Mouse (Mus musculus): ENCODE results near the gene Smtn. TPM values are rescaled to one million over a fixed set of nuclear protein-coding genes. Genes with fewer than 3 reads are reported as not detected.

Smtn gene
- polyA plus RNA-seq (2012; rRNA removed), result 4.4 and 6.9 TPM in 2 replicates

GRCm38 (mm10) chr11:3540451-3541085, at the start of gene Smtn:
Smtn (minus strand) TSS chr11:3540612.
- Histone ChIP-seq H3K36me3 (ENCODE audit: control insufficient read depth, insufficient read depth, low read length) (no peaks in the 10 kb centered on the region), H3K4me1 (ENCODE audit: control insufficient read depth, insufficient read depth, low read length) (peaks cover 10% of the 10 kb centered on the region), H3K4me3 (ENCODE audit: control insufficient read depth, low read depth, low read length) (peak within 1 kb of the TSS; percentile 67), H3K27me3 (ENCODE audit: control insufficient read depth, insufficient read depth, low read length) (no peaks in the 10 kb centered on the region), H3K27ac (ENCODE audit: control insufficient read depth, insufficient read depth, low read depth, low read length) (peak within 1 kb of the TSS; percentile 58; the same call in 1 of the 2 replicates)
- no peak for TF ChIP-seq POLR2A (IDR thresholded peaks at IDR 0.05; ENCODE audit: control insufficient read depth, low read depth, low read length)
- no peak for TF ChIP-seq CTCF (IDR thresholded peaks at IDR 0.05; ENCODE audit: control insufficient read depth, insufficient read depth, insufficient replicate concordance, low read depth, low read length)

- H3K27ac ChIP-seq (ENCODE audit: control insufficient read depth, insufficient read depth, low read depth, low read length), result no peak overlapping the region
- no peaks in the 10 kb centered on the region for H3K36me3 ChIP-seq (ENCODE audit: control insufficient read depth, insufficient read depth, low read length)
- H3K4me3 ChIP-seq (ENCODE audit: control insufficient read depth, low read depth, low read length), result no peak overlapping the region
- H3K27me3 ChIP-seq (ENCODE audit: control insufficient read depth, insufficient read depth, low read length), result no peaks in the 10 kb centered on the region
- no peak for TF ChIP-seq POLR2A (IDR thresholded peaks at IDR 0.05; ENCODE audit: control insufficient read depth, low read depth, low read length)
- no peak for TF ChIP-seq CTCF (IDR thresholded peaks at IDR 0.05; ENCODE audit: control insufficient read depth, insufficient read depth, insufficient replicate concordance, low read depth, low read length)
- no peaks in the 10 kb centered on the region for H3K4me1 ChIP-seq (ENCODE audit: control insufficient read depth, insufficient read depth, low read length)
Observed at GRCm38 (mm10) chr11:3588036-3588672, 47.7 kb upstream of the Smtn start.

GRCm38 (mm10) chr11:3587350-3587749, 46.9 kb upstream of the Smtn start:
- H3K27me3 ChIP-seq (ENCODE audit: control insufficient read depth, insufficient read depth, low read length), result no peaks in the 10 kb centered on the region
- no peak overlapping the region for H3K27ac ChIP-seq (ENCODE audit: control insufficient read depth, insufficient read depth, low read depth, low read length)
- TF ChIP-seq POLR2A (IDR thresholded peaks at IDR 0.05; ENCODE audit: control insufficient read depth, low read depth, low read length) (no peak), CTCF (IDR thresholded peaks at IDR 0.05; ENCODE audit: control insufficient read depth, insufficient read depth, insufficient replicate concordance, low read depth, low read length) (no peak)
- H3K36me3 ChIP-seq (ENCODE audit: control insufficient read depth, insufficient read depth, low read length), result no peaks in the 10 kb centered on the region
- H3K4me1 ChIP-seq (ENCODE audit: control insufficient read depth, insufficient read depth, low read length), result no peaks in the 10 kb centered on the region
- no peak overlapping the region for H3K4me3 ChIP-seq (ENCODE audit: control insufficient read depth, low read depth, low read length)

GRCm38 (mm10) chr11:3585983-3586618, 45.7 kb upstream of the Smtn start:
- Histone ChIP-seq H3K36me3 (ENCODE audit: control insufficient read depth, insufficient read depth, low read length) (no peaks in the 10 kb centered on the region), H3K4me3 (ENCODE audit: control insufficient read depth, low read depth, low read length) (no peak overlapping the region), H3K27me3 (ENCODE audit: control insufficient read depth, insufficient read depth, low read length) (no peaks in the 10 kb centered on the region)

GRCm38 (mm10) chr11:3583127-3583526, 42.7 kb upstream of the Smtn start:
- H3K4me3 ChIP-seq (ENCODE audit: control insufficient read depth, low read depth, low read length), result no peak overlapping the region
- TF ChIP-seq POLR2A (IDR thresholded peaks at IDR 0.05; ENCODE audit: control insufficient read depth, low read depth, low read length), result no peak
- TF ChIP-seq CTCF (IDR thresholded peaks at IDR 0.05; ENCODE audit: control insufficient read depth, insufficient read depth, insufficient replicate concordance, low read depth, low read length), result no peak
- H3K4me1 ChIP-seq (ENCODE audit: control insufficient read depth, insufficient read depth, low read length), result no peaks in the 10 kb centered on the region
- H3K27me3 ChIP-seq (ENCODE audit: control insufficient read depth, insufficient read depth, low read length), result no peaks in the 10 kb centered on the region
- no peaks in the 10 kb centered on the region for H3K36me3 ChIP-seq (ENCODE audit: control insufficient read depth, insufficient read depth, low read length)
- H3K27ac ChIP-seq (ENCODE audit: control insufficient read depth, insufficient read depth, low read depth, low read length), result no peak overlapping the region

More at GRCm38 (mm10) chr11:3585983-3586618, 45.7 kb upstream of the Smtn start:
- TF ChIP-seq POLR2A (IDR thresholded peaks at IDR 0.05; ENCODE audit: control insufficient read depth, low read depth, low read length), result no peak
- no peak for TF ChIP-seq CTCF (IDR thresholded peaks at IDR 0.05; ENCODE audit: control insufficient read depth, insufficient read depth, insufficient replicate concordance, low read depth, low read length)
- no peaks in the 10 kb centered on the region for H3K4me1 ChIP-seq (ENCODE audit: control insufficient read depth, insufficient read depth, low read length)
- no peak overlapping the region for H3K27ac ChIP-seq (ENCODE audit: control insufficient read depth, insufficient read depth, low read depth, low read length)

GRCm38 (mm10) chr11:3581908-3582307, 41.5 kb upstream of the Smtn start:
- H3K27me3 ChIP-seq (ENCODE audit: control insufficient read depth, insufficient read depth, low read length), result no peaks in the 10 kb centered on the region
- H3K4me1 ChIP-seq (ENCODE audit: control insufficient read depth, insufficient read depth, low read length), result no peaks in the 10 kb centered on the region
- TF ChIP-seq CTCF (IDR thresholded peaks at IDR 0.05; ENCODE audit: control insufficient read depth, insufficient read depth, insufficient replicate concordance, low read depth, low read length), result no peak
- no peak for TF ChIP-seq POLR2A (IDR thresholded peaks at IDR 0.05; ENCODE audit: control insufficient read depth, low read depth, low read length)
- H3K27ac ChIP-seq (ENCODE audit: control insufficient read depth, insufficient read depth, low read depth, low read length), result no peak overlapping the region
- H3K4me3 ChIP-seq (ENCODE audit: control insufficient read depth, low read depth, low read length), result no peak overlapping the region
- no peaks in the 10 kb centered on the region for H3K36me3 ChIP-seq (ENCODE audit: control insufficient read depth, insufficient read depth, low read length)
